Mouse (Mus musculus): ENCODE data around the gene Plxdc1.
A peak's percentile ranks its signal among the peaks of the same experiment; 100 is the strongest.

The Plxdc1 gene

GRCm38 (mm10) chr11:98016177-98016576, 29.9 kb upstream of the Plxdc1 start:
- no peak for DNase-seq (ENCODE audit: low spot score)

GRCm38 (mm10) chr11:98012831-98013230, 26.6 kb upstream of the Plxdc1 start:
- DNase-seq (ENCODE audit: low spot score), result no peak

DNA sequence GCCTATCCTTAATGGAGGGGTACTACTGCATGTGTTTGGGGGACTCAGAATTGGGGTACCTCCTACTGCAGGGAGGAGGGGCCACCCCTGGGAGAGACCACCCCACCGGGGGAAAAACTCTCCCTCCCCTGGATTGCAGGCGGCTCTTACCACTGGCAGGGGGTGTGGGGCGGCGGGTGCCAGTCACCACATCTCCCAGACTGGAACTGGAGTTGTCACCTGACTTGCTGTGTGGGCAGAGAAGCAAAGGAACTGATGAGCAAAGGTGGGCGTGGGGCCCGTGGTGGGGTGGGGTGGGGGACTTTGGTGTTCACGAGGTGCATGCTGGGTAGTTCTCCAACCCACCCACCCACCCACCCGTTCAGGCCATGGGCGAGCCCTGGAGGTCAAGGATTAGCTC, 25.5 kb upstream of the Plxdc1 start:
- DNase-seq (ENCODE audit: low spot score), result no peak

- no peak for DNase-seq (ENCODE audit: low spot score)
Observed at GRCm38 (mm10) chr11:98008087-98008486, 21.8 kb upstream of the Plxdc1 start.

GRCm38 (mm10) chr11:98005686-98006085, 19.4 kb upstream of the Plxdc1 start:
- DNase-seq (ENCODE audit: low spot score), result no peak

DNA sequence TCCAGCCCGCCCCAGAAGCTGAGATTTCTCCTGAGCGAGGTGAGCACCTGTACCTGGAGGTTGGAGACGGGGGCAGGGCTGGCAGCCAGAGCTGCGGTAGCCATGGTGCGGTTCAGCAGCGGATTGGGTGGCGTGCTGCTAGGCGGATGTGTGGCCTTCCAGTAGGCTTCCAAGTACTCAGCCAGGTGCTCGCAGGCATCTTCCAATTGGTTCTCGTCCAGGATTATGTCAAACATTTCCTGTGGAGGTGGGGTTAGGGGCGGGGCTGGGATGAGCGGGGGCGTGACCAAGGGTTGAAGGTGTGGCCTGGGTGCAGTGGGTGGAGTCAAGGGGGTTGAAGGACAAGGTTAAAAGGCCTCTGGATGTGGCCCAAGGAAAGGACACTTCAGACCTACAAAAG, 18.8 kb upstream of the Plxdc1 start:
- no peak for DNase-seq (ENCODE audit: low spot score)

GRCm38 (mm10) chr11:98004161-98004560, 17.9 kb upstream of the Plxdc1 start:
- no peak for DNase-seq (ENCODE audit: low spot score)

- no peak for DNase-seq (ENCODE audit: low spot score)
Observed at GRCm38 (mm10) chr11:98003171-98003671, 17.0 kb upstream of the Plxdc1 start.

DNA sequence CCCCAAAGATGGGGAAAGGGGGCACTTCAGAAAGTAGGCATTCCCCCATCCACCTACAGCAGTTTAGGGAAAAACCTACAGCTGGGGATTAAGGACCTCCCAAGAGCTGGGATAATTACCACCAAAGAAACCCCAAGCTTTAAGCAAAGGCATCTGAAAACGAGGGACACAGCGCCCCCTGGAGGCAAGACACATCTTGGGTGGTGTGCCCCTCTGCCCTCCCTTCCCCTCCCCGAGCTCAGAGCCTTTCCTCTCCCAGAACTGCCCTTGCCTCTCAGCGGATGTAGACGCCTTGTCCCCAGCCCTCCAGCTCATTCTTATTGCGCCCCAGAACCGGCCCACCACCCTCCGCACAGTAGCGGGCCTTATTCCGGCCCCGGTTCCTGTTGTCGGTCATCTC, 16.4 kb upstream of the Plxdc1 start:
- DNase-seq (ENCODE audit: low spot score), result peak; percentile 93

DNA sequence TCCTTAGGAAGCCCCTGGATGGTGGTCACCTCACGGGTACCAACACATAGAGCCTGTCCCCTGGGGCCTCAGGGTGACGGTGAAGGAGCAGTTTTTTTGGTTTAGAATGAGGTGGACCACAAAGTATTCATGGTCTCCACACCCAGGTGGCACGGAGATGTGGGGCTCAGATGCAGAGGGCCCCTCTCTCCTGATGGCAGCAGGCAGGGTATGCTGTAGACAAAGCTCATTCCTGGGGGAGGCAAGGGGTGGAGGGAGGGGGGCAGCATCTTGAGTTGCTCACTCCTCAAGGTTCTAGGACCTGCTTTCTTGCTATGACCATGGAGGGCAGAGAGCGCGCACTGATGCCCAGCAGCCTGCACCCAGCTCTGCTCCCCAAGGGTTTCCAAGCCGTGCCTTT, 15.7 kb upstream of the Plxdc1 start:
- DNase-seq (ENCODE audit: low spot score), result no peak

DNA sequence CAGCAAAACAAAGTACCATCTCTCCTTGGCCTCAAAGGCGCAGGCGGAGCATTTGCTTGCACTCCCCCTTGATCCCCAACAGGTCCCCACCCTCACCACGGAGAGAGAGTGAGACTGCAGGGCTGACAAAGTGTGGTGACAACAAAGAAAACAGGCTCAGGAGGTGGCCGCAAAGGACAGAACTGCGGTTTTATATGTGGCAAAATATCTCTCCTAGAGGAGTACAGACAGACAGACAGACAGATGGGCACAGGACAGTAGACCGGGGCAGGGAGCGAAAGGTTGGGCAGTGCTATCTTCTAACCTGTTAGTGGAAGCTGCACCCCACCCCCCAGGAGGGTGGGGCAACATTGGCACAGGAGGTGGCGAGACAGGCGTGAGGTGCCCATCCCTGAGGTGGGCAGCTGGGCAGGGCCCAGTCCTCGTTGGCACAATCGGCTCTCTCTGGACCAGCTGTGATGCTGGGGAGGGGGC, 15.1 kb upstream of the Plxdc1 start:
- no peak for DNase-seq (ENCODE audit: low spot score)

GRCm38 (mm10) chr11:98000378-98001140, 14.3 kb upstream of the Plxdc1 start:
- DNase-seq (ENCODE audit: low spot score), result no peak

GRCm38 (mm10) chr11:97999748-98000147, 13.5 kb upstream of the Plxdc1 start:
- no peak for DNase-seq (ENCODE audit: low spot score)

DNA sequence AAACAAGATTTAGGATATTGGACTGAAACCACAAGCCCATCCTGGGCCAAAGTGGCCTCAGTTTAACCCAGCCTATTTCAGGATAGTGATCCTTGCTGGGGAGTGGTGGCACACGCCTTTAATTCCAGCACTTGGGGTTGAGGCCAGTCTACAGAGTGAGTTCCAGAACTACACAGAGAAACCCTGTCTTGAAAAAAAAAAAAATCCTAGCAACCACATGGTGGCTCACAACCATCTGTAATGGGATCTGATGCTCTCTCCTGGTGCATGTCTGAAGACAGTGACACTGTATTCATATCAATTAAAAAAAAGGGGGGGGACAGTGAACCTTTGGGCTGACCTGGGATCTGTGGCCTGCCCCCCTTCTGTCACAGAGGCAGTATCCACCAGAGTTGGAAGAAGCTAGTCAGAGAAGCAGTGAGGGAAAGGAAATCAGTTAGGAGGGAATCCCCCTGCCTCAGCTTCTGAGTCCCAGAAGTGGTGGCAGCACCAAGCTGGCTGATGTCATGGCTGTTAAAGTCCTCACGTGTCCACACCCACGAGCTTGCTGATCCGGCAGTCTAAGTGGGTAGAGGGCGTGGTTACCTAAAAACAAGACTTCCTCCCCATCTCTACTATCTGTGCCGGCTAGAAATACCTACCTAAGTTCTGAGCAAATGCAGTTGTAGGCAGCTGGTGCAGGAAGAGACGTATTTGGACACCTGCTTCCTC, 12.8 kb upstream of the Plxdc1 start:
- DNase-seq (ENCODE audit: low spot score), result no peak

GRCm38 (mm10) chr11:97998074-97998793, 12.0 kb upstream of the Plxdc1 start:
- no peak for DNase-seq (ENCODE audit: low spot score)

GRCm38 (mm10) chr11:97997387-97997960, 11.2 kb upstream of the Plxdc1 start:
- no peak for DNase-seq (ENCODE audit: low spot score)

DNA sequence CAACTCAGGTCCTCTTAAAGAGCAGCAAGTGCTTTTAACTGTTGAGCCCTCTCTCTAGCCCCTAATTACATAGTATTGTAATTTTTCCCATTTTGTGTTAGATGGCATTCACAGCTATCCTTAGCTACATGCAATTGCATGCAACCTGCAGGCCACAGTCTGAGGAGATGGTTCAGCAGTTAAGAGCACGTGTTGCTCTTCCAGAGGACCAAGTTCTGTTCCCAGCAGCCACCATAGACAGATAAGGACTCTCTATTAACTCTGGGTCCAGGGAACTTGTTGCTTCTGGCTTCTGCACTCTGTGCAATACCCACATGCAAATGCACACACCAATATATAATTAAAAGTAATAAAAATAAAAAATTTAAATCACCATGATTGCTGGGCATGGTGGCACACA, 10.4 kb upstream of the Plxdc1 start:
- no peak for DNase-seq (ENCODE audit: low spot score)

DNA sequence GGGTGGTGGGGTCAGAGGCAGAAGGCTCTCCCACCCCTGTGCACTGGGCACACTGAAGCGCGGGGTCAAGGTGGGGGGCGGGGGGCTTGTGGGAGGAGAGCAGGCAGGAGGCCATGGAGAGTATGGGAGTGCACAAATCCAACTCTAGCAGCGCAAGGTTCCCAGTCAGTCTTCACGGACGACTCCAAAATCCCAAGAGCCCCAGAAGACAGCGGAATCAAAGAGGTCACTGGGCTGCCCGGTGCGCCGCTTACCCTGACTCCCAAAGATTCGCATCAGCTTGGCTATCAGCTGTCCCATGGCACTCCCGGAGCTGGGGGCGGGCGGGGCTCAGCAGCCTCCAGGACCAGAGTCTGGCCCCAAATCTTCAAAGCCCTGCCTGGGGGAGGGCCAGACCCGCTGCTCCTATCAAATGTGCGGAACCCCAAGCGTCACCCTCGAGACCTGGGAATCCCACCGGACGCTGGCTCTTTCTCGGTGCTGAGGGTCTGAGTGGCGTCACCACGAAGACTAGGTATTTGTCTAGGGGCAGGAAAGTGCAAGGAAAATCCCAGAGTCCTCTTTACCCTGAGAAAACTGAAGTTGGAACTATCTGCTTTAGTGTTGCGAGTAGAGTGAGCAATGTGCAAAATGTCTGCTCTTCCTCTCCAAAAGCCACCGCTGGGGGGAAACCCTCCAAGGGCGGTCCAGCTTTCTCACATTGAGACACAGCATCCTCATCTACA, 9.5 kb upstream of the Plxdc1 start, which contains the start of gene Arl5c:
TSS of gene Arl5c (minus strand) at position 618 of the 725 bp plus-strand sequence.
- DNase-seq (ENCODE audit: low spot score), result peak; percentile 60

DNA sequence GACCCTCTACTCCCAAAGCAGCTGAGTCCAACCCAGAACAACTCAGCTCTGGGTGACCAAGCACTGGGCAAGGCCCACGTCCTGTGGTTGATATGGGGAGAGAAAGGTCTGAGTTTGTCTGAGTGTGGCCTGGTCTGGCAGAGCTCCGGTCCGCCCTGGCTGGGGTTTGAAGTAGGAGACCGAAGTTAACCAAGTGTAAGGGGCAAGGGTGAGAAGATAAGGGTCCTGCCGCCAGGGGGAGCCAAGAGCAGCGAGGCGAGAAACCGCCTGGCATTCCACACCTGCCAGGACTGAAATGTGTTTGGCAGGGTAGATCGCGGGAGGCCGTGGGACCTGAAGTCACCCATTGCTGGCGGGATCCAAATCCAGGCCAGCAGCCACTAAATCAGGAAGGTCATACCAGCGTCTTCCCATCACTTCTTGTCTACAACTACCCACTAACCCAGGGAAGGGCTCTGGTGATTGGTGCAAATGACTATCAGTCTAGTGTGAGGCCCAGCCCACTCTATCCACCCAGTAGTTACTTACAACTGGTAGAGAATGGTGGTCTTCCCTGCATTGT, 8.4 kb upstream of the Plxdc1 start:
- peak; percentile 84 for DNase-seq (ENCODE audit: low spot score)

- DNase-seq (ENCODE audit: low spot score), result peak; percentile 83
Observed at GRCm38 (mm10) chr11:97988530-97989096, 2.4 kb upstream of the Plxdc1 start.

Measured in embryo, embryonic 10 days (tissue).